Mouse (Mus musculus) forebrain, embryonic 13.5 days (tissue): Measurements from ENCODE around the gene Ptprt. TPM values are rescaled to one million over a fixed set of nuclear protein-coding genes. Genes with fewer than 3 reads are reported as not detected.

ENCODE experiments used
- ATAC-seq: fragments of 200-750 bp; cut with Nextera tagmentation; 2 replicates; pipeline ENCODE4 v1.8.0; 2017
- H3K27ac ChIP-seq: fragments of 300-500 bp; sonication (generic); 2 replicates; pipeline ENCODE4 v1.5.1; 2015; ENCODE audit warnings: inconsistent platforms, mild to moderate bottlenecking, moderate library complexity
- H3K27me3 ChIP-seq: fragments of 300-500 bp; sonication (generic); 2 replicates; pipeline ENCODE4 v1.6.1; 2015; ENCODE audit warnings: mild to moderate bottlenecking, inconsistent platforms
- H3K36me3 ChIP-seq: fragments of 300-500 bp; sonication (generic); 2 replicates; pipeline ENCODE4 v1.6.1; 2015; ENCODE audit warnings: mild to moderate bottlenecking, inconsistent platforms; ENCODE audit not compliant: poor library complexity, severe bottlenecking
- H3K4me1 ChIP-seq: fragments of 300-500 bp; sonication (generic); 2 replicates; pipeline ENCODE4 v1.6.1; 2015; ENCODE audit warnings: inconsistent platforms
- H3K4me2 ChIP-seq: fragments of 300-500 bp; sonication (generic); 2 replicates; pipeline ENCODE4 v1.6.1; 2015; ENCODE audit warnings: inconsistent platforms, mild to moderate bottlenecking, moderate library complexity
- H3K4me3 ChIP-seq: fragments of 300-500 bp; sonication (generic); 2 replicates; pipeline ENCODE4 v1.5.1; 2015; ENCODE audit warnings: mild to moderate bottlenecking, inconsistent platforms
- H3K9ac ChIP-seq: fragments of 300-500 bp; sonication (generic); 2 replicates; pipeline ENCODE4 v1.6.1; 2015; ENCODE audit warnings: mild to moderate bottlenecking, inconsistent platforms
- H3K9me3 ChIP-seq: fragments of 300-500 bp; sonication (generic); replicated peaks from 2 replicates; pipeline ENCODE4 v1.6.1; 2016; ENCODE audit warnings: inconsistent platforms
- WGBS: fragments of 180-500 bp; shearing (Covaris S2); methylation state at CpG from one replicate; pipeline ENCODE4 v1.1.7; 2015; 5-methylcytosine and 5-hydroxymethylcytosine counted together
- polyA plus RNA-seq: library from polyadenylated mRNA; unstranded; fragments of >200 nt; fragmentation: Nextera tagmentation; extraction: Ambion mirVana; gene quantifications from 2 replicates; pipeline ENCODE4 v1.2.1, GENCODE M21; 2015

Gene Ptprt
- polyA plus RNA-seq, 1 experiment from 2014 or later: 2.1 TPM

GRCm38 (mm10) chr2:162499501-162499915, 161.4 kb downstream of the Ptprt start:
- no peaks in the 10 kb centered on the region for H3K36me3 ChIP-seq
- no peaks in the 10 kb centered on the region for H3K27me3 ChIP-seq
- H3K4me3 ChIP-seq: no peak overlapping the region
- WGBS: 87% methylated on average over 9 of the region's 9 CpGs
- no peak for ATAC-seq
- no peak overlapping the region for H3K9ac ChIP-seq
- no peak overlapping the region for H3K27ac ChIP-seq
- no peak overlapping the region for H3K4me2 ChIP-seq
- H3K9me3 ChIP-seq: no peaks in the 10 kb centered on the region
- H3K4me1 ChIP-seq: no peaks in the 10 kb centered on the region

- 71% methylated on average over 3 of the region's 3 CpGs for WGBS
- Histone ChIP-seq H3K4me3 (no peak overlapping the region), H3K9ac (no peak overlapping the region), H3K36me3 (no peaks in the 10 kb centered on the region), H3K4me1 (no peaks in the 10 kb centered on the region), H3K27ac (no peak overlapping the region), H3K27me3 (no peaks in the 10 kb centered on the region), H3K4me2 (no peak overlapping the region), H3K9me3 (no peaks in the 10 kb centered on the region)
- no peak for ATAC-seq
Observed at GRCm38 (mm10) chr2:162498191-162498590, 162.8 kb downstream of the Ptprt start.

GRCm38 (mm10) chr2:162484036-162484435, 176.9 kb downstream of the Ptprt start:
- no peak for ATAC-seq
- Histone ChIP-seq H3K27me3 (no peaks in the 10 kb centered on the region), H3K4me1 (no peaks in the 10 kb centered on the region), H3K9ac (no peak overlapping the region), H3K4me2 (no peak overlapping the region), H3K9me3 (no peaks in the 10 kb centered on the region), H3K4me3 (no peak overlapping the region), H3K36me3 (no peaks in the 10 kb centered on the region), H3K27ac (no peak overlapping the region)

- no peaks in the 10 kb centered on the region for H3K9me3 ChIP-seq
- H3K9ac ChIP-seq: no peak overlapping the region
- no peak overlapping the region for H3K27ac ChIP-seq
- H3K27me3 ChIP-seq: no peaks in the 10 kb centered on the region
- no peaks in the 10 kb centered on the region for H3K36me3 ChIP-seq
- ATAC-seq: no peak
- H3K4me3 ChIP-seq: no peak overlapping the region
- 74% methylated on average over 1 of the region's 1 CpGs for WGBS
- no peak overlapping the region for H3K4me2 ChIP-seq
- no peaks in the 10 kb centered on the region for H3K4me1 ChIP-seq
Observed at GRCm38 (mm10) chr2:162443106-162443505, 217.8 kb downstream of the Ptprt start.

- H3K4me2 ChIP-seq: no peak overlapping the region
- no peak overlapping the region for H3K9ac ChIP-seq
- no peaks in the 10 kb centered on the region for H3K36me3 ChIP-seq
- H3K27ac ChIP-seq: no peak overlapping the region
- H3K4me1 ChIP-seq: no peaks in the 10 kb centered on the region
- 93% methylated on average over 3 of the region's 3 CpGs for WGBS
- no peaks in the 10 kb centered on the region for H3K27me3 ChIP-seq
- H3K9me3 ChIP-seq: no peaks in the 10 kb centered on the region
- ATAC-seq: no peak
- H3K4me3 ChIP-seq: no peak overlapping the region
Observed at GRCm38 (mm10) chr2:162436646-162437045, 224.3 kb downstream of the Ptprt start.

- ATAC-seq: no peak
- Histone ChIP-seq H3K9ac (no peak overlapping the region), H3K4me1 (no peaks in the 10 kb centered on the region), H3K4me2 (no peak overlapping the region), H3K27ac (no peak overlapping the region), H3K36me3 (no peaks in the 10 kb centered on the region), H3K9me3 (no peaks in the 10 kb centered on the region), H3K27me3 (no peaks in the 10 kb centered on the region), H3K4me3 (no peak overlapping the region)
- 86% methylated on average over 7 of the region's 7 CpGs for WGBS
Observed at GRCm38 (mm10) chr2:162430171-162430570, 230.8 kb downstream of the Ptprt start.

- Histone ChIP-seq H3K36me3 (no peaks in the 10 kb centered on the region), H3K4me1 (no peaks in the 10 kb centered on the region), H3K4me3 (no peak overlapping the region), H3K27ac (no peak overlapping the region), H3K27me3 (no peaks in the 10 kb centered on the region), H3K9me3 (no peaks in the 10 kb centered on the region), H3K9ac (no peak overlapping the region), H3K4me2 (no peak overlapping the region)
- ATAC-seq: no peak
- WGBS: 78% methylated on average over 8 of the region's 8 CpGs
Observed at GRCm38 (mm10) chr2:162426114-162426513, 234.8 kb downstream of the Ptprt start.

- Histone ChIP-seq H3K4me1 (peaks cover 9% of the 10 kb centered on the region), H3K4me3 (no peak overlapping the region), H3K4me2 (no peak overlapping the region), H3K36me3 (no peaks in the 10 kb centered on the region), H3K9me3 (no peaks in the 10 kb centered on the region), H3K9ac (no peak overlapping the region), H3K27me3 (peaks cover 5% of the 10 kb centered on the region; the same call in 1 of the 2 replicates), H3K27ac (no peak overlapping the region)
- no peak for ATAC-seq
- WGBS: 83% methylated on average over 3 of the region's 3 CpGs
Observed at GRCm38 (mm10) chr2:162418181-162418580, 242.8 kb downstream of the Ptprt start.

GRCm38 (mm10) chr2:162413073-162413812, 247.7 kb downstream of the Ptprt start:
- peak; percentile 81 for ATAC-seq
- no peak overlapping the region for H3K4me2 ChIP-seq
- 15% methylated on average over 5 of the region's 5 CpGs for WGBS
- H3K27ac ChIP-seq: no peak overlapping the region; the same call in 1 of the 2 replicates
- H3K27me3 ChIP-seq: peaks cover 9% of the 10 kb centered on the region; the same call in 1 of the 2 replicates
- H3K4me1 ChIP-seq: peaks cover 17% of the 10 kb centered on the region
- H3K36me3 ChIP-seq: no peaks in the 10 kb centered on the region
- no peaks in the 10 kb centered on the region for H3K9me3 ChIP-seq
- H3K9ac ChIP-seq: no peak overlapping the region
- no peak overlapping the region for H3K4me3 ChIP-seq

- H3K9ac ChIP-seq: no peak overlapping the region
- H3K9me3 ChIP-seq: no peaks in the 10 kb centered on the region
- no peak overlapping the region for H3K27ac ChIP-seq
- H3K4me3 ChIP-seq: no peak overlapping the region
- H3K36me3 ChIP-seq: no peaks in the 10 kb centered on the region
- no peak overlapping the region for H3K4me2 ChIP-seq
- H3K27me3 ChIP-seq: peaks cover 13% of the 10 kb centered on the region; the same call in 1 of the 2 replicates
- peaks cover 17% of the 10 kb centered on the region for H3K4me1 ChIP-seq
- ATAC-seq: peak; percentile 44; the same call in 1 of the 2 replicates
- WGBS: 80% methylated on average over 4 of the region's 4 CpGs
Observed at GRCm38 (mm10) chr2:162411014-162411413, 249.9 kb downstream of the Ptprt start.

GRCm38 (mm10) chr2:162409245-162409644, 251.7 kb downstream of the Ptprt start:
- Histone ChIP-seq H3K36me3 (no peaks in the 10 kb centered on the region), H3K27me3 (peaks cover 13% of the 10 kb centered on the region; the same call in 1 of the 2 replicates)

GRCm38 (mm10) chr2:162401316-162402100, 259.4 kb downstream of the Ptprt start:
- H3K27ac ChIP-seq: no peak overlapping the region
- no peaks in the 10 kb centered on the region for H3K36me3 ChIP-seq
- H3K4me1 ChIP-seq: no peaks in the 10 kb centered on the region
- no peak overlapping the region for H3K4me2 ChIP-seq
- ATAC-seq: no peak
- H3K27me3 ChIP-seq: peaks cover 15% of the 10 kb centered on the region; the same call in 1 of the 2 replicates
- WGBS: 63% methylated on average over 6 of the region's 6 CpGs
- H3K9me3 ChIP-seq: no peaks in the 10 kb centered on the region
- H3K4me3 ChIP-seq: no peak overlapping the region
- H3K9ac ChIP-seq: no peak overlapping the region

More at GRCm38 (mm10) chr2:162409245-162409644, 251.7 kb downstream of the Ptprt start:
- Histone ChIP-seq H3K27ac (no peak overlapping the region), H3K9ac (no peak overlapping the region), H3K9me3 (no peaks in the 10 kb centered on the region), H3K4me2 (no peak overlapping the region), H3K4me3 (no peak overlapping the region), H3K4me1 (peaks cover 17% of the 10 kb centered on the region)
- WGBS: 87% methylated on average over 8 of the region's 8 CpGs
- ATAC-seq: no peak
